22 mouse cellular contexts compared by ENCODE assay signal in the genomic region with DNA sequence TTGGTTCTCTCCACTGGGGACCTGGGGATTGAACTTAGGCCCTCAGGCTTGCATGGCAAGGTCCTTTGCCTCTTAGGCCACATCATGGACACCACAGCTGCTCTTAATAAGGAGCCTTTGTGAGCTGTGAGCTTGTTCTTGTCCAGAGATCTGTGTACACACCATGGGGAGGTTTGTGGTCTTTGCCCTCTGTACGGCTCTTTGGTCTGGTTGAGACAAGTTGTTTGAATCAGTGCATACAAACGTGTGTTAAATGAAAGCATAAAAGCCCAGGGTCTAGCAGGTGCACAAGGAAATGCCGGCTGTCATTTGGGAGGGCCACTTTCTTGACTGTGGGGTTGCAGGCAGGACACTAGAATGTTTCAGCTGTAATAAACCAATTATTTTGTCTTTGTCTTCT.
"Had no signal": no experiment of that assay in that cellular context is flagged by ENCODE, and none has a peak within 500 bp of the region (broad histone marks: within the 10 kb centered on the region; RNA-seq: fewer than 3 reads in every experiment).

No protein-coding gene starts in this region.

- H3K9me3 ChIP-seq: kidney, embryonic 15.5 days; limb, embryonic 10.5 days; limb, embryonic 13.5 days; megakaryocyte, embryonic 14.5 days; midbrain, embryonic 10.5 days; midbrain, embryonic 13.5 days; neural tube, embryonic 13.5 days had no signal

- ATAC-seq: liver, postnatal 0 days; midbrain, embryonic 13.5 days; midbrain, embryonic 16.5 days had no signal

- H3K36me3 ChIP-seq: limb, embryonic 10.5 days had no signal

- H3K4me1 ChIP-seq: limb, embryonic 10.5 days had no signal

- H3K4me3 ChIP-seq: kidney, embryonic 15.5 days; layer of hippocampus, adult 2 months; limb, embryonic 10.5 days; limb, embryonic 13.5 days; megakaryocyte, embryonic 14.5 days; midbrain, embryonic 10.5 days; midbrain, embryonic 13.5 days; myocyte; neural tube, embryonic 13.5 days had no signal

- H3K9ac ChIP-seq: kidney, embryonic 15.5 days; limb, embryonic 13.5 days; liver, embryonic 14.5 days; liver, postnatal 0 days; lung, embryonic 14.5 days; midbrain, embryonic 13.5 days; neural tube, embryonic 13.5 days had no signal

- H3K4me2 ChIP-seq: kidney, embryonic 15.5 days; limb, embryonic 13.5 days; liver, embryonic 11.5 days; lung, embryonic 14.5 days; midbrain, embryonic 13.5 days; neural tube, embryonic 13.5 days had no signal

- H3K27me3 ChIP-seq: kidney, embryonic 15.5 days; limb, embryonic 13.5 days; megakaryocyte, embryonic 14.5 days; midbrain, embryonic 13.5 days; neural tube, embryonic 13.5 days had no signal

- DNase-seq: kidney, adult 11 months; kidney, postnatal 10 days; layer of hippocampus, adult 9-11 months; liver, postnatal 0 days; lung, embryonic 14.5 days; retina, postnatal 1 day; right cerebral cortex, postnatal 25 days; thymus, adult 2 months; thymus, postnatal 14 days; thymus, postnatal 4 days had no signal

- H3K27ac ChIP-seq: kidney, embryonic 15.5 days; limb, embryonic 10.5 days; limb, embryonic 13.5 days; liver, embryonic 14.5 days; midbrain, embryonic 10.5 days; midbrain, embryonic 13.5 days; neural tube, embryonic 13.5 days had no signal
